Mouse (Mus musculus) ES-E14 (cell line): ENCODE results near the gene Gm266. TPM values are rescaled to one million over a fixed set of nuclear protein-coding genes. Genes with fewer than 3 reads are reported as not detected.

Experiments used
- DNase-seq: peaks from one replicate; pipeline ENCODE4 v3.0.0-alpha.2; 2013; ENCODE audit warnings: low read depth, low spot score
- H3K27ac ChIP-seq: 2 replicates; pipeline ENCODE4 v1.5.1; 2012; ENCODE audit warnings: low read depth, mild to moderate bottlenecking, low read length, moderate library complexity, mixed read lengths; ENCODE audit not compliant: poor library complexity, insufficient read depth, severe bottlenecking
- H3K36me3 ChIP-seq: 2 replicates; pipeline ENCODE4 v1.6.1; 2012; ENCODE audit warnings: mild to moderate bottlenecking, low read length, moderate library complexity, mixed read lengths; ENCODE audit not compliant: control insufficient read depth, poor library complexity, insufficient read depth, severe bottlenecking
- H3K4me1 ChIP-seq, 2 experiments: fragments of 150-350 bp in 1 of 2; sonication (generic) in 1 of 2; 2 replicates each; pipeline ENCODE4 v1.6.1; 2012; ENCODE audit warnings: low read length in 2 of 2, mild to moderate bottlenecking in 1 of 2, mixed read lengths in 1 of 2; ENCODE audit not compliant: control insufficient read depth in 2 of 2, insufficient read depth in 2 of 2, poor library complexity in 1 of 2
- H3K4me3 ChIP-seq, 2 experiments: fragments of 150-350 bp in 1 of 2; sonication (generic) in 1 of 2; 2 replicates each; pipeline ENCODE4 v1.5.1; 2012; ENCODE audit warnings: low read length in 2 of 2, low read depth in 1 of 2, mild to moderate bottlenecking in 1 of 2, mixed read lengths in 1 of 2; ENCODE audit not compliant: insufficient read depth in 1 of 2, poor library complexity in 1 of 2, severe bottlenecking in 1 of 2
- H3K9ac ChIP-seq: 2 replicates; pipeline ENCODE4 v1.6.1; 2012; ENCODE audit warnings: low read depth, mild to moderate bottlenecking, low read length, mixed read lengths; ENCODE audit not compliant: poor library complexity, insufficient read depth, severe bottlenecking
- H3K9me3 ChIP-seq: fragments of 150-350 bp; sonication (generic); 2 replicates; pipeline ENCODE4 v1.6.1; 2012; ENCODE audit warnings: low read depth, mild to moderate bottlenecking, low read length; ENCODE audit not compliant: control insufficient read depth, insufficient read depth
- CHD2 ChIP-seq: IDR thresholded peaks from 2 replicates; pipeline ENCODE4 v1.6.1; 2014; ENCODE audit warnings: mild to moderate bottlenecking, low read depth, low read length, inconsistent platforms
- HCFC1 ChIP-seq: IDR thresholded peaks from 2 replicates; pipeline ENCODE4 v1.6.1; 2012; ENCODE audit warnings: low read length, inconsistent platforms, borderline replicate concordance; ENCODE audit not compliant: insufficient read depth
- MAFK ChIP-seq: IDR thresholded peaks from 2 replicates; pipeline ENCODE4 v1.6.1; 2014; ENCODE audit warnings: mild to moderate bottlenecking, low read depth, low read length, inconsistent platforms; ENCODE audit not compliant: insufficient read depth
- ZC3H11A ChIP-seq: IDR thresholded peaks from 2 replicates; pipeline ENCODE4 v1.6.1; 2012; ENCODE audit warnings: low read depth, mild to moderate bottlenecking, inconsistent platforms, low read length, borderline replicate concordance
- ZNF384 ChIP-seq: IDR thresholded peaks from 2 replicates; pipeline ENCODE4 v1.6.1; 2012; ENCODE audit warnings: low read depth, low read length, inconsistent platforms
- in situ Hi-C, 2 experiments: fragments of 600-800 bp; cut with MboI; formaldehyde crosslinking; loops; one replicate each; pipeline ENCODE4 v1.15.1; 2025; ENCODE audit warnings: low sequenced_read_pairs in 2 of 2, inconsistent platforms in 1 of 2; ENCODE audit not compliant: unreplicated experiment in 2 of 2
- total RNA-seq: library from RNA; depleted of rRNA; stranded (reverse); fragments of 300-350 nt; gene quantifications from 2 replicates; pipeline ENCODE4 v1.2.3, GENCODE M21; 2012

Gene Gm266
- total RNA-seq, 1 experiment = 0.62 TPM

DNA sequence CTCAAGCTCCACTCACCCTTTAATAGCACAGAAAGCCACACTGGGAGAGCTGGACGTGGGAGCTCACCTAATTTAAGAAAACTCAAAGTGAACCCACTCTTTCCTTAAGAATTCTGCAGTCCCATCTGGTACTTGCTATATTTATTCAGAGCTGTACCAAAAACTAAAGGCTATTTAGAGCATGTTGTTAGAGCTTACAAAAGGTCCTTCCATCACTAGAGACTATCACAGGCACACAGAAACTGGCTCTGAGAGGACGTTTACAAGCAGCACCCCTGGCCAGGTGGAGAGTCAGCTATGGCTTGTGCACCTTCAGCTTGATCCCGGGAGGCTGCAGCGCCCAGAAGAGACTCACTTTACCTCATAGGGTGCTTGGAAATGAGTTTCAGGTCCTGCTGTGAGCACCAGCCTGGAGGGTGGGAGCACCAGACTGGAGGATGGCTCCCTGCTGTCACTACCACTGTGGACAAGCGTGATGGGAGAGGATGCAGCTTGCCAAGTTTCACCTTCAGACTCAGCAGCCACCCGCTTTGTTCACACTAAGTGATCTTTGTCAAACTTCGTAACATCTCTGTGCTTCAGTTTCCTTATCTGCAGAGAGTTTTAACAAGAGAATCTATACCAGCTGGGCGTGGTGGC, 42.1 kb upstream of the Gm266 start:
- in situ Hi-C loops = loop anchor here in 1 of 2 experiments (25.0 kb wide), 1 partner anchor 840 kb away; the partner anchor contains the start of gene 1700001K19Rik
- TF ChIP-seq ZNF384 = no peak
- no peak overlapping the region for H3K9ac ChIP-seq

DNA sequence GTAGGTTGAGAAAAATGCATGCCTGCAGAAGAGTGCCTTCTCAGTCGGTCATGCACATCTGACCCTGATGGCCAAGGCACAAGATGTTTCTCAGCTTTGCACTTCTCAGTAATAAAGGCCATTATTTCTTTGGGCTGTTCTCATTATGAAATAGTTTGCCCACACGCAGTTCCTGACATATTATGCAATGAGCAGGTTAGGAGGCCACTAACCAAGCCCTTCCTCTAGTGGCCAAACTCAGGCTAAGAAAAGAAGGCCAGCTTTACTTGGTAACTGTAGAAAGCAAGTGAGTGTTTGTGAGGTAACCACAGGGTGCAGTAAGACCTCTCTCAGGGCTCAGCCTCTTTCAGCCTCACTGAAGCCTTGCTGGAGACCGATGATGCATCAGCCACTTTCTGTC, 39.3 kb upstream of the Gm266 start:
- H3K36me3 ChIP-seq = no peaks in the 10 kb centered on the region
- no peak overlapping the region for H3K9ac ChIP-seq
- DNase-seq = no peak
- H3K4me3 ChIP-seq = no peak overlapping the region
- H3K9me3 ChIP-seq = no peaks in the 10 kb centered on the region
- H3K4me1 ChIP-seq = no peaks in the 10 kb centered on the region
- H3K27ac ChIP-seq = no peak overlapping the region
- TF ChIP-seq CHD2 = no peak
- TF ChIP-seq MAFK = no peak
- TF ChIP-seq ZC3H11A = no peak
- no peak for TF ChIP-seq HCFC1
- no peak for TF ChIP-seq ZNF384
- in situ Hi-C loops = loop anchor here in 1 of 2 experiments (25.0 kb wide), 1 partner anchor 838 kb away; the partner anchor contains the start of gene 1700001K19Rik

More for the DNA sequence above, 42.1 kb upstream of the Gm266 start:
- H3K4me1 ChIP-seq = no peaks in the 10 kb centered on the region
- no peaks in the 10 kb centered on the region for H3K9me3 ChIP-seq
- no peaks in the 10 kb centered on the region for H3K36me3 ChIP-seq
- no peak for DNase-seq
- H3K27ac ChIP-seq = no peak overlapping the region
- no peak overlapping the region for H3K4me3 ChIP-seq

DNA sequence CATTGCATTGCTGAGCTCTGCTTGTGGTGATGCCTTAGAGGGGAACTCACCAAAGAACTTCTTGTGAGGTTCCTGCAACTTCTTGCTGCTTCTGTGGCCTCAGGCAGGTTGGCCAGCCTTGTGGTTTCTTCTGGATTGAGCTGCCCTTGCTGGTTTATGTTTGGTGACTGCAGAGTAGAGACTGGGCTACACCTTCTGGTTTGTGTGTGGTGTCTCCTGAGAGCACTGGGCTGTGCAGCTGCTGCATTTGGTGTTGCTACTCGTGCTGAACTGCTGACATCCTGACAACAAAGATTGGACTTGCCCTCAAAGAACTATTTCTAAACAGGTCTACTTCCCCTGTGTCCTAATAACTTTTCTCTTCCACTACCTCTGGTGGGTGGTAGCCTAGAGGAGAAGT, 38.8 kb upstream of the Gm266 start:
- no peak for DNase-seq
- Histone ChIP-seq H3K27ac (no peak overlapping the region), H3K36me3 (no peaks in the 10 kb centered on the region), H3K4me1 (no peaks in the 10 kb centered on the region), H3K9me3 (no peaks in the 10 kb centered on the region), H3K9ac (no peak overlapping the region), H3K4me3 (no peak overlapping the region)
- TF ChIP-seq CHD2 (no peak), MAFK (no peak), ZC3H11A (no peak), ZNF384 (no peak), HCFC1 (no peak)
- in situ Hi-C loops = no loop called here

DNA sequence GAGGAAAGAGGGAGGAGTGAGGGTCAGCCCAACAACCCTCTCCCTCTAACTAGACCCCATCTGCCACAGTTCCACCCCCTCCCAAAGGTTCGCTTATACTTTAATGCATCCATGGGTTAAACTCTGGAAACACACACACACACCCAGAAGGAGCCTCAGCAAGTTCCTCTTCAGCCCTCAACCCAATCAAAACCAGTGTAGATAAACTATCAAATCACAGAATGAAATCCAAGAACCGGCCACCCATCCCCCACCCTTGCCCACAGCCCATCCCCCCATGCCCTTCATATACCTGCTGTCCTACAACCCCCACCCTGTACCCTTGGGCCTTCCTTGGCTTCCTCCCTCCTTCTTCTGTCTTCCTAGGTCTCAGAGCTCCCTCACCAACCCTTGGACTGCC, 35.4 kb upstream of the Gm266 start:
- Histone ChIP-seq H3K36me3 (no peaks in the 10 kb centered on the region), H3K4me3 (no peak overlapping the region), H3K27ac (no peak overlapping the region), H3K9me3 (no peaks in the 10 kb centered on the region), H3K4me1 (no peaks in the 10 kb centered on the region), H3K9ac (no peak overlapping the region)
- in situ Hi-C loops = no loop called here
- DNase-seq = no peak
- TF ChIP-seq MAFK (no peak), ZC3H11A (no peak), CHD2 (no peak), HCFC1 (no peak), ZNF384 (no peak)

DNA sequence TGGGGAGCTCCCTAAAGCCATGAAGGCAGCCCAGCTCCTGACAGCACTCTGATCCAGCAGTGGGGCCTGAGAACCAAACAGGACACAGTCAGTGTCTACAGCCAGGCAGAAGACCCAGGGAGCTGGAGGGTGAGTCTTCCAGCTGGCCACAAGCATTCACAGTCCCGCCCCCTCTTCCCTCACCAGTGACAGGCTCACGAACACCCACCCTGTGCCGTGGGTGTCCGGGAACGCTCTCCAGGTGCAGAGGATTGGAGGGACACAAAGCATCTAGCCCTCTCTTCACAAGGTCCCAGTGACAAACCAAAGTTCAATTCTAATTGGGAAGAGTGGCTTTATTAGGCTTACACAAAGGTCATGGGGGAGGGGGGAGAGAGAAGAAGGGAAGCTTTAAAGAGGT, 34.2 kb upstream of the Gm266 start:
- no peak overlapping the region for H3K27ac ChIP-seq
- no peak overlapping the region for H3K4me3 ChIP-seq
- H3K9ac ChIP-seq = no peak overlapping the region
- no peak for DNase-seq
- TF ChIP-seq MAFK (no peak), CHD2 (no peak), HCFC1 (no peak), ZC3H11A (no peak), ZNF384 (no peak)
- in situ Hi-C loops = no loop called here
- peaks cover 0 to 2% of the 10 kb centered on the region in 2 experiments; a peak in 1 of 4 replicates for H3K4me1 ChIP-seq
- H3K36me3 ChIP-seq = no peaks in the 10 kb centered on the region
- H3K9me3 ChIP-seq = no peaks in the 10 kb centered on the region
